Mouse (Mus musculus) myocyte (in vitro differentiated cells): Measurements from ENCODE around the gene Kcna6.

Experiments
- CEBPB ChIP-seq: IDR thresholded peaks from 2 replicates; pipeline ENCODE4 v1.6.1; 2011; ENCODE audit warnings: mild to moderate bottlenecking, moderate library complexity; ENCODE audit not compliant: poor library complexity, insufficient read depth, severe bottlenecking
- E2F4 ChIP-seq: IDR thresholded peaks from one replicate; pipeline ENCODE4 v1.6.1; 2011; ENCODE audit warnings: mild to moderate bottlenecking, control low read depth, moderate library complexity; ENCODE audit not compliant: insufficient read depth
- MAX ChIP-seq: IDR thresholded peaks from one replicate; pipeline ENCODE4 v1.6.1; 2011; ENCODE audit warnings: low read depth, mild to moderate bottlenecking, control low read depth
- MYOD1 ChIP-seq, 3 experiments: IDR thresholded peaks; one replicate each; pipeline ENCODE4 v1.6.1; 2011; ENCODE audit warnings: control low read depth in 2 of 3, low read depth in 2 of 3, mild to moderate bottlenecking in 2 of 3, moderate library complexity in 1 of 3; ENCODE audit not compliant: insufficient read length in 2 of 3, control insufficient read depth in 1 of 3
- MYOG ChIP-seq, 3 experiments: IDR thresholded peaks; one replicate each; pipeline ENCODE4 v1.6.1; 2011; ENCODE audit warnings: control low read depth in 2 of 3, low read depth in 2 of 3, mild to moderate bottlenecking in 2 of 3; ENCODE audit not compliant: insufficient read length in 2 of 3, control insufficient read depth in 1 of 3, insufficient read depth in 1 of 3
- POLR2A ChIP-seq: IDR thresholded peaks from one replicate; pipeline ENCODE4 v1.6.1; 2011; ENCODE audit warnings: low read depth, mild to moderate bottlenecking, control low read depth, moderate library complexity; ENCODE audit not compliant: insufficient read length
- POLR2AphosphoS2 ChIP-seq: IDR thresholded peaks from one replicate; pipeline ENCODE4 v1.6.1; 2011; ENCODE audit warnings: low read depth, control low read depth; ENCODE audit not compliant: insufficient read length
- REST ChIP-seq: IDR thresholded peaks from one replicate; pipeline ENCODE4 v1.6.1; 2011; ENCODE audit warnings: mild to moderate bottlenecking, control low read depth, moderate library complexity; ENCODE audit not compliant: insufficient read depth, insufficient read length
- SRF ChIP-seq: IDR thresholded peaks from one replicate; pipeline ENCODE4 v1.6.1; 2011; ENCODE audit warnings: low read depth; ENCODE audit not compliant: control insufficient read depth, insufficient read length
- TCF12 ChIP-seq: IDR thresholded peaks from one replicate; pipeline ENCODE4 v1.6.1; 2011; ENCODE audit warnings: mild to moderate bottlenecking, control low read depth; ENCODE audit not compliant: poor library complexity, insufficient read depth, severe bottlenecking
- TCF3 ChIP-seq: IDR thresholded peaks from one replicate; pipeline ENCODE4 v1.6.1; 2011; ENCODE audit warnings: low read depth, control low read depth; ENCODE audit not compliant: insufficient read length
- USF1 ChIP-seq: IDR thresholded peaks from one replicate; pipeline ENCODE4 v1.6.1; 2011; ENCODE audit warnings: low read depth, mild to moderate bottlenecking, control low read depth, moderate library complexity

- TF ChIP-seq POLR2A (no peak), E2F4 (no peak), REST (no peak), TCF12 (no peak), POLR2AphosphoS2 (no peak), MAX (no peak), USF1 (no peak), MYOD1 (IDR thresholded peaks at IDR 0.05; ENCODE audit: control insufficient read depth in 1 of 3, insufficient read length in 2 of 3, low read depth in 2 of 3) (no peak), SRF (no peak), CEBPB (no peak), MYOG (IDR thresholded peaks at IDR 0.05; ENCODE audit: control insufficient read depth in 1 of 3, insufficient read depth in 1 of 3, insufficient read length in 2 of 3, low read depth in 2 of 3) (no peak), TCF3 (no peak)
These were observed 26.1 kb upstream of the Kcna6 start for GRCm38 (mm10) chr6:126766552-126766951.
